Mouse (Mus musculus): ENCODE measurements around the gene Mdfi.

DNA sequence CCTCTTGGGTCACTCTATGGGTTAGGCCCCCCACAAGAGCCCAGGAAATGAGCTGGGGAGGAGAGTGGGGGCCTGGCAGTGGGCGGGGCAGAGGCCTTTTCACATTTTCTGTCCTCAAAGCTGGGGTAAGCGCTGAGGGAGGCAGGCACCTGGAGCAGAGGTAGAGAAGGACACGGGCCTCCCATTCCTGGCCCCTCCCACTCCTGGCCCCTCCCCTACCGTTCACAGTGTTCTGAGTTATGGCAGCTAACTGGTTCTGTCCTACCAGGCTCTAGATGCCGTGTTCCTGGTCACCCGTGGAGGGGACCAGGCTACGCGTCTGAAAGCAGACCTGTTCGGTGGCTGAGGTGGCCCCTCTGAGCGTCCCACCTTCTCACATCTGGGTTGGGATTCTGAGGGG lies 19.0 kb downstream of the Mdfi start:
- TF ChIP-seq CTCF (IDR thresholded peaks at IDR 0.05; ENCODE audit: low read depth) (no peak), EP300 (optimal IDR thresholded peaks at IDR 0.05) (no peak)

All from stomach, postnatal 0 days (tissue).